Mouse (Mus musculus) adrenal gland, adult 10 weeks (tissue): Measurements from ENCODE around the gene Tcf23. TPM values are rescaled to one million over a fixed set of nuclear protein-coding genes. Genes with fewer than 3 reads are reported as not detected.

Source experiments
- polyA plus RNA-seq: library from polyadenylated mRNA; stranded (reverse); fragments of 350-450 nt; fragmentation: Illumina TruSeq; extraction: RNeasy Lipid Tissue Mini Kit (QIAGEN cat#74804); gene quantifications from one replicate; pipeline ENCODE4 v1.2.3, GENCODE M21; 2014; ENCODE audit warnings: low read depth, low replicate concordance

Gene Tcf23
- 0.82 TPM for polyA plus RNA-seq

GRCm38 (mm10) chr5:30968416-30968815 lies at the start of gene Tcf23:
Gene Tcf23 (plus strand): TSS chr5:30968662.

DNA sequence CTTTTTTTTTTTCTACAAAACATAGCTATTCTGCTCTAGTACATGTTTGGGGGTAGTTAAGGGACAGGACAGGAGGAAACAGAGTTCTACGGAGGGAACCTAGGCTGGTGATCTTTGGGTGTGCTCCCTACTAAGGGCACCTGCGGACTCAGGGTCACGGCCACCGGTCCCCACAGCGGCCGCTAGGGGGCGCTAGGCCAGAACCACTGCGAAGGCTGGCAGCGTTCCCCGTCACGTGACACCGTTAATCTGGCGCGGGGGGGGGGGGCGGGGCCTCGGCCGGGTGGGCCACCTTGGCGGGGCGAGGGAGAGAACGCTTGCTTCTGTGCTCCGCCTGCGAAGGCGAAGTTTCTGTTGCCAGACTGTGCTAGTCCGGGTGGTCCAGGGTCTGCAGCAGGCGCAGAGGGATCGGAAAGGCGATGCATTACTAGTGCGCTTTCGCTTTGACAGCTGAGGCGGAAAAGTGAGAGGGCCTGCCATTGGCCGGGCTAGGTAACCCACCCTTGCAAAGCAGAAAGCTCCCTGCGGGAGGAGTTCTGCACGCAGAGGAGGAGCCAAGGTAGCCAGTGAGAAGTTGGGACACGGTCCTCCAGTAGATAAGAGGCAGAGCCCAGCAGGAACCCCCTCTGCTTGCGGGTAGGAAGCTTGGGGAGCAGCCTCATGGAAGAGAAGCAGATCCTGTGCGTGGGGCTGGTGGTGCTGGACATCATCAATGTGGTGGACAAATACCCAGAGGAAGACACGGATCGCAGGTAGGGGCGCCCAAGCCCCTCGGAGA lies 47.0 kb upstream of the Tcf23 start, which contains the start of gene Khk:
Gene Khk, plus strand, starts transcription at position 176 of the 778 bp plus-strand sequence.

DNA sequence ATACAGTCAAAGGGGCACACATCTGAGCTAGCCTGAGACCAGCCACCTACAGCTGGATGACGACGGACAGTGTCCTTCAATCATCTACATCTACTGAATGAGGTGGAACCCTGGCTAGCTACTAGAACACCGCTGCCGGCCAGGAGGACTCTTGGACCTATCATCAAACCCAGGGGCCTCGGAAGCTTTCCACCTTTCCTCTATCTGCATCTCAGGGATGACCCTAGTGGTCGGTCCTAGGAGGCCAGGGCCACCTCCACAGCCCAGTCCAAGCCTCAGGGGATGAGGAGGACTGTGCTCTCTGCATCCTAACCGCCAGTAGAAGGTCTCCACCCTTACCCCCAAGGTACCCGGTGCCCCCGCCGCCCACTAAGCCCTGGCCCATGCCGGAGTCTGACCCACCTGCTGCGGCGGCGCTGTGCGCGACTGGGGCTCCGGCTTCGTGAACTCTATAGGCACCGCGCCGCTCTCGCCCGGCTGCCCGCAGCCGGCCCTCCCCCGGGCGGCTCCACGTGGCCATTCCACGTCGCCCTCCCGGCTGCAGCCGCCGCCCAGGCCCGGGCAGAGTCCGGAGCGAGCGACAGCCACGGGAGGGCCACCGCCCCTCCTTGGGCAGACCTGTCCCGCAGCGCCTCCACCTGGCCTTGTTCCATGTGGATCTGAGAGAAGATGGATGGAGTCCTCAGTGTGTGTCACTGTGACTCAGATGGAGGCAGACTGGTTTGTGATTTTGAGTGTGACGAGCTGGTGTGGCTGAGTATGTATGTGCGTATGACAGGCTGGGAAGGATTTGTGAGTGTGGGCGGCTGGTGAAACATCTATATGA lies 23.3 kb upstream of the Tcf23 start, which contains the start of gene Cgref1:
Gene Cgref1, minus strand, starts transcription at position 636 of the 826 bp plus-strand sequence.

DNA sequence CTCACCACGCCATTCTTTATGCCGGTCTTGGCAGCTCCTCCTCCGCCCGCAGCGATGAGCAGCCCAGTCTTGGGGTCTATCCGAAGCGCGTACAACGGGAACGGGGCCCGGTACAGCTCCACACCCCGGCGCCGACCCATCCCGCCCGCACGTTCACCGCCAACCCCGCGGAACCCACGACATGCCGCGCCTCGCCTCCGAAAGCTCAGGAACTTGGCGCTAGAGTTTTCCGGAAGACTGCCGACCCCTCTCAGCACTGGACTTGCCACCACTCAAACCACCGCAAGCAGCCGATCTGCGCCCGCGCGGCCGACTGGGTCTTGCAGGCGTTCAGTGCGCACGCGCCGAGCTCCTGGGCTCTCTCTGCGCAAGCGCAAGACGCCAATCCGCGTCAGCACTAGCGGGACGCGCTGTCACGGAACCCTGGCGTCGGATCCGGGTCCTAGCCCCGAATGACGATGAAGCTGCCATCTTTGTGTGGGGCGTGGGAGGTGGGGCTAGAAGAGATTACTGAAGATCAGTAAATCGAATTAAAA lies 8.4 kb upstream of the Tcf23 start, which contains the start of gene Preb:
Gene Preb, minus strand, starts transcription at position 396 of the 536 bp plus-strand sequence.

Other genes with a start within 250 kb of the Tcf23 start
- gene Mapre3, start 154.0 kb upstream of the Tcf23 start, polyA plus RNA-seq: 37.1 TPM
- 15.0 TPM for gene Tmem214, start 100.7 kb upstream of the Tcf23 start, polyA plus RNA-seq
- 2.1 TPM for gene Agbl5, start 80.0 kb upstream of the Tcf23 start, polyA plus RNA-seq
- 273 TPM for gene Ost4, start 60.9 kb upstream of the Tcf23 start, polyA plus RNA-seq
- gene Emilin1, start 55.3 kb upstream of the Tcf23 start, polyA plus RNA-seq: not detected
- not detected for gene Khk, start 47.2 kb upstream of the Tcf23 start, polyA plus RNA-seq
- gene Cgref1, start 23.1 kb upstream of the Tcf23 start, polyA plus RNA-seq: not detected
- 19.2 TPM for gene Preb, start 8.3 kb upstream of the Tcf23 start, polyA plus RNA-seq
- 125 TPM for gene Atraid, start 79.7 kb downstream of the Tcf23 start, polyA plus RNA-seq
- gene Slc5a6, start 80.3 kb downstream of the Tcf23 start, polyA plus RNA-seq: 4.0 TPM
- gene Cad, start 86.1 kb downstream of the Tcf23 start, polyA plus RNA-seq: 0.76 TPM
- not detected for gene Dnajc5g, start 137.6 kb downstream of the Tcf23 start, polyA plus RNA-seq
- gene Slc30a3, start 139.6 kb downstream of the Tcf23 start, polyA plus RNA-seq: not detected
- not detected for gene Trim54, start 148.1 kb downstream of the Tcf23 start, polyA plus RNA-seq
- not detected for gene Ucn, start 170.2 kb downstream of the Tcf23 start, polyA plus RNA-seq
- 88.7 TPM for gene Mpv17, start 185.6 kb downstream of the Tcf23 start, polyA plus RNA-seq
- gene Gm29609, start 211.2 kb downstream of the Tcf23 start, polyA plus RNA-seq: 0.35 TPM
- gene Gtf3c2, start 211.5 kb downstream of the Tcf23 start, polyA plus RNA-seq: 47.4 TPM
- gene Snx17, start 224.6 kb downstream of the Tcf23 start, polyA plus RNA-seq: 72.7 TPM
- gene Eif2b4, start 224.8 kb downstream of the Tcf23 start, polyA plus RNA-seq: 2.9 TPM
- gene Zfp513, start 233.6 kb downstream of the Tcf23 start, polyA plus RNA-seq: 1.3 TPM